Mouse (Mus musculus) limb, embryonic 10.5 days (tissue): ENCODE measurements at regions not wholly inside any gene's neighbourhood (a gene's known extent, or its start where the extent isn't known, plus 50 kb on each side); places are given as distances from the start of the nearest gene placed in this dataset.

Experiments
- DNase-seq: peaks from one replicate; pipeline ENCODE4 v3.0.0-alpha.2; 2017; ENCODE audit warnings: low spot score
- H3K27ac ChIP-seq: fragments of 300-500 bp; sonication (generic); 2 replicates; pipeline ENCODE4 v1.5.1; 2016; ENCODE audit warnings: mild to moderate bottlenecking
- H3K27me3 ChIP-seq: fragments of 300-500 bp; sonication (generic); 2 replicates; pipeline ENCODE4 v1.6.1; 2016; ENCODE audit warnings: low read depth, mild to moderate bottlenecking; ENCODE audit not compliant: poor library complexity, severe bottlenecking
- H3K36me3 ChIP-seq: fragments of 300-500 bp; sonication (generic); 2 replicates; pipeline ENCODE4 v1.6.1; 2016; ENCODE audit warnings: mild to moderate bottlenecking, moderate library complexity
- H3K4me1 ChIP-seq: fragments of 300-500 bp; sonication (generic); 2 replicates; pipeline ENCODE4 v1.6.1; 2016
- H3K4me3 ChIP-seq: fragments of 300-500 bp; sonication (generic); 2 replicates; pipeline ENCODE4 v1.5.1; 2016; ENCODE audit warnings: mild to moderate bottlenecking, moderate library complexity
- H3K9me3 ChIP-seq: fragments of 300-500 bp; sonication (generic); replicated peaks from 2 replicates; pipeline ENCODE4 v1.6.1; 2016; ENCODE audit warnings: mild to moderate bottlenecking
- WGBS: fragments of 180-500 bp; shearing (Covaris S2); methylation state at CpG from one replicate; pipeline ENCODE4 v1.1.7; 2016; 5-methylcytosine and 5-hydroxymethylcytosine counted together

DNA sequence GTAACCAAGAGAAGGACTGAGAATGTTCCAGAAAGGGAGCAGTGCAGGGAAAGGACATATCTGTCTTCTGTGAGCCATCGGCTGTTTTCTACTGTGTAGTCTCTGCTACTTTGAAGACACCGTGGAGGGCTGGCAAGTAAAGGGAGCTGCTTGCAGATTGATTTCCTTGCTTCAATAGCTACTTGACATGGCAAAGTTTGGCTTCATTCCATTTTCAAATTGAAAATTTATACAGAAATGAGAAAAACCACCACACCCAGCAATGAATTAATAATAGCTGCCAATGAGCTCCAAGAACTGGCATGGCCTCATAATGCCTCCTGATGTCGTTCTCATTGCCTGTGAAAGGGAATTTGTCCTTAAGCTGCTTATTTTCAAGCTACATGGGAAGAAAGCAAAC lies 635.1 kb downstream of the Pkhd1 start:
- Histone ChIP-seq H3K9me3 (no peaks in the 10 kb centered on the region), H3K36me3 (no peaks in the 10 kb centered on the region), H3K27me3 (no peaks in the 10 kb centered on the region), H3K4me3 (no peak overlapping the region), H3K27ac (no peak overlapping the region), H3K4me1 (0 out of 2 replicates have a peak, but pooled peaks cover 3% of the 10 kb centered on the region)
- 84% methylated on average over 3 of the region's 3 CpGs for WGBS
- no peak for DNase-seq

DNA sequence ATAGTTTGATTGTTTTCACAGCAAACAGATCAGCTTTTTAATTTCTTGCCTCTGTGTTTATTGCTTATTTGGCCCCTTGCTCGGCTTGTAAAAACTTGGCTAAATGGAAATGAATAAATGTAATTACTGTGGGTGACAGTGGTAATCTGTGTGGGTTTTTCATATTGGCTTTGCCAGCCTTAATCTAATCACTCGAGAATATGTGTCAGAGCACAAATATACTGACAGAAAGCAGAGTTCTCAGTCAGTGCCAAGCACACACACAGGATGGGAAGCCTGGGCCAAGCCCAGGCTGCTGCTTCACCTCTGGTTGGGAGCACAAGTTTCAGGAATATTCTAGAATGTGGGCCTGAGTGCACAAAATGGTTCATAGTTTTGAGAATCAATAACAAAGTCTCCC lies 634.4 kb downstream of the Pkhd1 start:
- WGBS = 44% methylated on average over 2 of the region's 2 CpGs
- Histone ChIP-seq H3K36me3 (no peaks in the 10 kb centered on the region), H3K27ac (no peak overlapping the region), H3K9me3 (no peaks in the 10 kb centered on the region), H3K27me3 (no peaks in the 10 kb centered on the region), H3K4me3 (no peak overlapping the region), H3K4me1 (0 out of 2 replicates have a peak, but pooled peaks cover 3% of the 10 kb centered on the region)
- no peak for DNase-seq

DNA sequence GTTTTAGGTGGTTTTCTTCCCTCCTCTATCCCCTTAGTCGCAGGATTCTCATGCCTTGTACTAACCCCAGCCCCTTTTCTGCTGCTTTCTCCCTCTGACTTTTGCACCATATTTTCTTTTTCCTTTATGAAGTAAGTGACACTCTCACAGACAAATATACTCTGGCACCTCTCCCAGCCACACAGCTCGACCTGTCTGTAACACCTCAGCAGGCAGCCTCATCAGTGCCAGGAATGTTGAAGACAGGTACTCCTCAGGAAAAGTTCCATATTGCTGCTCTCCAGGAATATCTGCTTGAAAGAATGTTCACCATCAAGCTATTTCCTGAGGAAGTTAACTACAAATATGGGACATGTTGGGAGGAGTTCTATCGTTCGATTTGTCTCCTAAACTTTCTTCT lies 627.9 kb downstream of the Pkhd1 start:
- H3K27ac ChIP-seq = no peak overlapping the region
- no peaks in the 10 kb centered on the region for H3K36me3 ChIP-seq
- H3K27me3 ChIP-seq = no peaks in the 10 kb centered on the region
- DNase-seq = no peak
- no peak overlapping the region for H3K4me3 ChIP-seq
- H3K4me1 ChIP-seq = no peaks in the 10 kb centered on the region
- H3K9me3 ChIP-seq = no peaks in the 10 kb centered on the region
- 83% methylated on average over 4 of the region's 4 CpGs for WGBS
